Mouse (Mus musculus): ENCODE data around the gene 9930104L06Rik. TPM values are rescaled to one million over a fixed set of nuclear protein-coding genes. Genes with fewer than 3 reads are reported as not detected.
"Not testable (repeated sequence)": the region's sequence is repeated elsewhere in the genome, so short reads cannot be mapped to it uniquely, and the experiment has no call there.

Gene 9930104L06Rik
- total RNA-seq (2021): 10 to 100 TPM; 10.3 to 15.3 TPM
- polyA plus RNA-seq (2012; rRNA removed): 13.2 and 21.1 TPM in 2 replicates
- long read RNA-seq, partial matches to known transcripts: 0 of 8 reads
- long read RNA-seq, other reads (novel, unspliced or antisense): 5 of 8 reads

GRCm38 (mm10) chr4:124936613-124937471, at the start of gene 9930104L06Rik:
Gene 9930104L06Rik (plus strand): TSS chr4:124937048.
- peak; percentile 96 for DNase-seq

DNA sequence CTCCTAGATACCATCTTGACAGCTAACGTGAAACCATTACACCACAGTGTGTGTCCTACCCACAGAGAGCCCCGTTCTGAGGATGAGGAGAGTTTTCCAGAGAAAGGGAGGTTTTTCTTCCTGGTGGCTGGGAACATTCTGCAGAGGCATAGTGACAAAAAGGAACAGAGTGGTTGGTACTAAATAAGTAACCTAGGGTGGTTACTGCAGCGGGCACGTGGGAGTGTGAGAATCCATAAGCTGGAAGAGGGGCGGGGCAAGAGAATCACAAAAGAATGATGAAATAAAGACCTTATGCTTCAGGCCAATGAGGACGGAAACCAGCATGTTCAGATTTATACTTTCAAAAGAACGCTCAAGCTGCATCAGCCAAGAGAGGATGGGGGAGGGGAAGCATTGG, 48.1 kb upstream of the 9930104L06Rik start:
- no peak for DNase-seq

DNA sequence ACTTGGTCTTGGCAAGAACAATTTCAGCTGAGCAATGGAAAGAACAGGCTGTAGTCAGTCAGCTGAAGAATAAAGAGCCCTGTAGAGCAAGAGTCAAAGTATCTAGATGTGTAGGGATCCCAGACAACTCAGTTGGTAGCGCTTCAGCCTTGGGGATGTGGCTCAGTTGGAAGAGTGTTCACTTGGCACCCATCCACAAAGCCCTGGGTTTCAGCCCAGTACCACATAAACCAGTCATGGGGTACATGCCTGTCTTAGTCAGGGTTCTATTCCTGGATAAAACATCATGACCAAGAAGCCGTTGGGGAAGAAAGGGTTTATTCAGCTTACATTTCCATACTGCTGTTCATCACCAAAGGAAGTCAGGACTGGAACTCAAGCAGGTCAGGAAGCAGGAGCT, 46.9 kb upstream of the 9930104L06Rik start:
- no peak for DNase-seq

GRCm38 (mm10) chr4:124890831-124891230, 46.0 kb upstream of the 9930104L06Rik start:
- DNase-seq: no peak

- no peak for DNase-seq
Measured at GRCm38 (mm10) chr4:124893769-124894168, 43.1 kb upstream of the 9930104L06Rik start.

GRCm38 (mm10) chr4:124894508-124895428, 42.1 kb upstream of the 9930104L06Rik start:
- peak; percentile 35 for DNase-seq

DNA sequence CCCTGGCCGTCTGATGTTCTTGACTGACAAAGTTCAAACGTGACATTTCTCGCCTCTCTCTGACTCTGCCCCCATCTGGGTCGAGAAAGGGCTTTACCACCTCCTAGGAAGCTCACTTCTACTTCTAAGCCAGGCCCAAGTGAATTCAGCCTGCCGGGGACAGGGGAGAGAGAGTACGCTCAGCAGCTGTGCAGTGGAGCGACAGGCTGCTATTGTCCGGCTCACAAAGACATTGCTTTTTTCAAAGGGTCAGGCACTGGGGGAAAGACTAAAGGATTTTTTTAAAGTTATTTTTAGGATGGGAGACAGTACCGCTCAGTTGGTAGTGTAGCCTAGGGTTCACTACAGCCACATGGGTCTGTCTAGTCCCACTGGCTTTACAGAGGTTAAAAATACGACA, 38.4 kb upstream of the 9930104L06Rik start:
- DNase-seq: no peak

DNA sequence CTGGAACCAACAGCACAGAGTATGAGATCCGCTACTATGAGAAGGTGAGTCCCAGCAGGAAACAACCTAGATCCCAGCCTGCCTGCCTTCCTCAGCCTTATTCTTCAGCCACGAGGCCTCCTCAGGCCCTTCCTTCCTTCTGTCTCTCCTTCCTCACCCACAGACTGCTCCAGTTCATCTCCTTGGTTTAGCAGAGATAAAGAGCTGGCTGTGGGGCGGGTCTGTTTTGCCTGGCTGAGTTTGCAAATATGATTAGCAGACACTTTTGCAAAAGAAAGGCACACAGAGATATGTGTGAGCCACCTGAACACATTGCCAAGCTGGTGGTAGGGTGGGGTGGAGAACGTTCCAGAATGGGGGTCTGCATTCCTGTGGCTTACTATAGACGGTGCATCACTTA, 36.9 kb upstream of the 9930104L06Rik start:
- no peak for DNase-seq

- no peak for DNase-seq
Measured at GRCm38 (mm10) chr4:124905417-124905816, 31.4 kb upstream of the 9930104L06Rik start.

DNA sequence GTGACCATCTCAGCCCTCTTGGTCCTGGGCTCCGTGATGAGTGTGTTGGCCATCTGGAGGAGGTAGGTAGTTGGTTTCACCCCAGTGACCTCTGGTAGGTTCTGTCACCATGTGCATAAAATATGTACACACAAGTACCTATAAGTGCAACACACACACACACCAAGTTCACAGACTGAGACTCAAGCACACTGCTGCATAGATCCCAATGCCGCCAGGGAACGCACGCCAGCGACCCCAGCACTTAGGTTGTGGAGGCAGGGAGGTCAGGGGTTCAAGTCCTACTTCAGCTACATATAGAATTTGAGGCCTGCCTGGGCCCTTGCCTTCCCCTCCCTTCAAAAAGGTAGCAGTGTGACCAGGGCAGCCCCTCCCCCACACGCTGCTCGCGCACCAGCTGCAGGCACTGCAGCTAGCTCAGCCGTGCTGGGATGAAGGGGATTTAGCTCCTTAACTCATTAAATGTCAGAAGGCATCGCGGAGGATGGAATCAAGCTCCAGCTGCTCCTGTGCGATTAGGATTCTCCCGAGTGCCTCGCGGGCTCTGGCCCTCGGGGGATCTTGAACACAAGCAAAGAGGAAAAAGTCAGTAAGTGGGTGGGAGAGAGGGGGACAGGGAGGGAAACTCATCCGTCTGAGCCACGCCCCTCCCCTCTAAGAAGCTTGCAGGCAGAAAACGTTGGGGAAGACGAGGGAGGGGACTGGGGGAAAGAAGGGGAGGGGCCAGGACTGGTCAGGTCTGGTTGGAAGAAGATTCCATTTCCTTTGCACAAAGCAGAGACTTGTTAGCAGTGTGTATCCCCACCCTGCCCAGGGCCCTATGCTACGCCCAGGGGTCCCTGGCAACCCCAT, 30.7 kb upstream of the 9930104L06Rik start:
- DNase-seq: peak; percentile 11

GRCm38 (mm10) chr4:124928102-124928501, 8.7 kb upstream of the 9930104L06Rik start:
- no peak for DNase-seq

DNA sequence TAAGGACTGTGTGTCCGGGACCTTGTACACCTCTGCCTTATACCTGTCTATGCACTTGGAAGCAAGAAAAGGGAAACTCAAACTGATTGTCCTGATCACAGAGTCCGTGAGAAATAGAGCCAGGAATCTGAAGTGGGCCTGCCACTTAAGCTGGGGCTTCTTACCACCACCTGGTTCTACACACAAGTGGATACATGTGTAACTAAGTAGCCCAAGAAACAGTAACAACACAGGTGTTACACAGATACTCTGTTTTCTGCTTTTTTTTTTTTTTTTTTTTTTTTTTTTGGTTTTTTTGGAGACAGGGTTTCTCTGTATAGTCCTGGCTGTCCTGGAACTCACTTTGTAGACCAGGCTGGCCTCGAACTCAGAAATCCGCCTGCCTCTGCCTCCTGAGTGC, 2.4 kb downstream of the 9930104L06Rik start, which contains the start of gene Cdca8:
Gene Cdca8 (minus strand): TSS at position 101 of the 400 bp plus-strand sequence.
- DNase-seq: not testable (repeated sequence)

DNA sequence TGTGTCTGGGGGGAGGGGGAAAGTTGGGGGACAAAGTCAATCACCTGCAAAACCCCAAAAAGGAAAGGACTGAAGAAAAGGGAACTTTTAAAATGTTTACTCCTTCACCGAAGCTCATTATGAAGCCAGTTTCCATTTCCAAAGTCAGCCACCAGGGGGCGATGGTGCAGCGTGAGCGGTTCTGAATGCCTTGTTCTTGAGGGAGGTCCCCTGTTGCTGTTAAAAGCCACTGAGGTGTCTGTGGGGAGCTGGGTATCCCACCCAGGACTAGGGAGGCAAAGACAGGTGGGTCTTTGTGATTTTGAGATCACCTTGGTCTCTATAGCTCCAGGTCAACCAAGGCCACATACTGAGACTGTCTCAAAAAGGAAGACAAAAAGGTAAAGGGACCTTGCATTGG, 6.2 kb downstream of the 9930104L06Rik start:
- peak; percentile 63 for DNase-seq

- no peak for DNase-seq
Measured at GRCm38 (mm10) chr4:124943781-124944180, 6.9 kb downstream of the 9930104L06Rik start.

DNA sequence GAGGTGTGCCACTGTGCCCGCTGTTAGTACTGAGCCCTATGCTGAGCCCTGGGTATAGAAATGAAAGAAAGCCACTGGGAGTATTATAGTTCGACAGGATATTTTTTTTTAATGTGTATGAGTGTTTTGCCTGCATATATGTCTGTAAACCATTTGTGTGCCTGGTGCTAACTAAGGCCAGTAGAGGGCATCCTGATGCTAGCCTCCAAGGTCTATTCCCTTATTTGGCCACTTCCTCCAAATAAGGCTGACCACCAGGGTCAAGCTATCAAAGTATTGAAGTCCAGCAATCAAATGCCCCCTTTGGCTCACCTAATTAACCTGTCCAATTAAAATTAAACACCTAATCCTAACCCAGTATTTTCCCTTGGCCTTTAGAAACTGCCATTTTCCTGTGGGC, 8.1 kb downstream of the 9930104L06Rik start:
- DNase-seq: no peak

- DNase-seq: peak; percentile 30
Measured at GRCm38 (mm10) chr4:124949488-124949887, 12.6 kb downstream of the 9930104L06Rik start.

DNA sequence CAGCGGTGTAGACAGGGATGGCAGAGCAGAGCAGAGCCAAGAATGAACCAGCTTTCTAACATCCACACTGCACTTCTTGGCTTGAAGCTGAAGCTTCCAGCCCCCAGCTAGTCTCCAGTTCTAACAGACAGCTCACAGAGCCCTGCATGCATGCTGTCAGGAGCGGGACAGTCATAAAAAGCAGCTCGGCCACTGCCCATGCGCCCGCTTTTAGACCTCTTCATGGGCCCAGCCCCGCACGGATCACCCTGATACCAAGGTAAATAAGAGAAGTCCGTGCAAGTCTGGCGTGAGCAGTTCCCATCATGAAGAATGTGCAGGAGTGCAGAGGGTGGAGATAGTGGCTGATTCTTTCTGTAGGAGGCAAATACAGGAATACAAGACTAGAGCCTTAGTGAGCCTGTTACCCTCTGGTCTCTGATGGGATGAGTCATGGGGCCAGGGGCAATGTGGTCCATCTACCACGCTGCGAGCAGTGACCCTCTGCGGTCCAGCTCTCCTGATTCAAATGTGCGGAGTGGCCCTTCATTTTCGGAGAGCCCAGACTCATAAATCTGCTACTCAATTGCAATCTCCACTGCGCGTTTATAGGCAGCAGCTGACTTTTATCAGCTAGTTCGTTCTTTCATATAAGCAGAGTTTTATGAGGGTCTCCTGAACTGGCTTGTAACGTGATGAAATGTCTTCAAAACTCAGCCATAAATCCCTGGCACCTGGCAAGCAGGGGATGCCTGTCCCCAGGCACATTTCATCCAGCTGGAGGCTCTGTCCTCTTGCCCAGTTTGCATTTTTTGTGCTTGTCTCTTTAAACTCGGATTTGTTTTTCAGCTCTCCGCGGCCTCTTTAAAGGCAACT, 13.6 kb downstream of the 9930104L06Rik start:
- DNase-seq: no peak

- DNase-seq: no peak
Measured at GRCm38 (mm10) chr4:124951036-124951433, 14.2 kb downstream of the 9930104L06Rik start.

DNA sequence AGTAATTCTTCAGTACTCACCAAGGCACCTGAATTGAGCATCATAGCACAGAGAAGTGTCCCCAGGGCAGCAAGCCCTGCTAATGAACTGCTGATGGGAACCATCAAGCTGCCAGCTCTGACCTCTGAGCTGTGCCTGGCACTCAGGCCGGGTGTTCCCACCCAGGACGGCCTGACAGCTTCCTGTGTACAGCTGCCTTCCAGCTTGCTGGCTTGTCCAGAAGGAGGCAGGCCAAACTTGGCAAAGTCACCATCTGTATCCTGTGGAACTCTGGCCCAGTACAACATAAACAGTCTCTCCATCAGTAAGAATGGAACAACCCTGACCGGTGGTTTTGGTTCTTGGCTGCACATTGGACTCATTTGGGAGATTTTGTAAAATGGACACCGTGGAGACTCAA, 16.7 kb downstream of the 9930104L06Rik start:
- DNase-seq: no peak

DNA sequence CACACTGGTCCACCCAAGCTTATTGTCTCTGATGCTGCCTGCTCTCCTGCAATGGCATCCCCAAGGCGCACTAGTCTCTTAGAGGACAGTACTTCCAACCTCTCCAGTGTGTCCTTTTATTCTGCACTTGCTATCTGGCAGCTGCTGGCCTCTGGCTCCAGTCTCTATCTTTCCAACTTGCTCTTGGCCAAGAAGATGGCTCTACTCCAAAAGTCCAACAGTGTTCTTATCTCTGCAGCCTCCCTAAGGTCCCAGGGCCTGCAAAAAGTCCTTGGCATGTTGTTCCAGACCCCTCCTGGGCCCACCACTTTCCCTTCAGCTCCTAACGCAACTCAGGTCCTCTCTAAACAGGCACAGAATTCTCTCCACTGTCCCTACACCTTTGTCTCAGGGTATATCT, 20.4 kb downstream of the 9930104L06Rik start:
- no peak for DNase-seq

Data from adrenal gland, adult 2 months (tissue).